Mouse (Mus musculus) MEL (cell line): ENCODE results near the gene Padi6. TPM values are rescaled to one million over a fixed set of nuclear protein-coding genes. Genes with fewer than 3 reads are reported as not detected.

Experiments used
- DNase-seq: peaks from one replicate; pipeline ENCODE4 v3.0.0; 2011; ENCODE audit warnings: low read depth, low spot score
- H3K27ac ChIP-seq: 2 replicates; pipeline ENCODE4 v1.5.1; 2012; ENCODE audit warnings: low read depth, mild to moderate bottlenecking, control low read depth, low read length, moderate library complexity; ENCODE audit not compliant: control insufficient read depth
- H3K27me3 ChIP-seq, 2 experiments: fragments of 150-350 bp in 1 of 2; sonication (generic) in 1 of 2; 2 replicates each; pipeline ENCODE4 v1.6.1; 2012; ENCODE audit warnings: low read length in 2 of 2, mild to moderate bottlenecking in 2 of 2, improper control_type of control experiment in 1 of 2, moderate library complexity in 1 of 2; ENCODE audit not compliant: insufficient read depth in 2 of 2, control insufficient read depth in 1 of 2
- H3K36me3 ChIP-seq, 2 experiments: 2 replicates each; pipeline ENCODE4 v1.6.1; 2012 to 2014; ENCODE audit warnings: low read length in 2 of 2, improper control_type of control experiment in 1 of 2, inconsistent platforms in 1 of 2, mild to moderate bottlenecking in 1 of 2; ENCODE audit not compliant: insufficient read depth in 2 of 2, control insufficient read depth in 1 of 2
- H3K4me1 ChIP-seq, 2 experiments: fragments of 150-350 bp in 1 of 2; sonication (generic) in 1 of 2; 2 replicates each; pipeline ENCODE4 v1.6.1; 2012; ENCODE audit warnings: low read length in 2 of 2, improper control_type of control experiment in 1 of 2, mild to moderate bottlenecking in 1 of 2; ENCODE audit not compliant: insufficient read depth in 2 of 2, control insufficient read depth in 1 of 2
- H3K4me3 ChIP-seq, 2 experiments: fragments of 150-350 bp in 1 of 2; sonication (generic) in 1 of 2; 2 replicates each; pipeline ENCODE4 v1.5.1; 2012; ENCODE audit warnings: low read depth in 2 of 2, low read length in 2 of 2, mild to moderate bottlenecking in 2 of 2, moderate library complexity in 2 of 2, control low read depth in 1 of 2, improper control_type of control experiment in 1 of 2; ENCODE audit not compliant: control insufficient read depth in 1 of 2, insufficient read depth in 1 of 2
- H3K79me2 ChIP-seq: 2 replicates; pipeline ENCODE4 v1.6.1; 2012; ENCODE audit warnings: mild to moderate bottlenecking, low read length, moderate library complexity; ENCODE audit not compliant: control insufficient read depth, poor library complexity, insufficient read depth
- H3K9ac ChIP-seq: 2 replicates; pipeline ENCODE4 v1.6.1; 2012; ENCODE audit warnings: low read depth, mild to moderate bottlenecking, control low read depth, low read length, moderate library complexity; ENCODE audit not compliant: control insufficient read depth, poor library complexity, severe bottlenecking
- H3K9me3 ChIP-seq: fragments of 150-350 bp; sonication (generic); replicated peaks from 2 replicates; pipeline ENCODE4 v1.6.1; 2012; ENCODE audit warnings: mild to moderate bottlenecking, low read length, improper control_type of control experiment, moderate library complexity; ENCODE audit not compliant: insufficient read depth
- CHD1 ChIP-seq: IDR thresholded peaks from 2 replicates; pipeline ENCODE4 v1.6.1; 2012; ENCODE audit warnings: low read depth, mild to moderate bottlenecking, inconsistent platforms, low read length, improper control_type of control experiment
- CHD2 ChIP-seq: IDR thresholded peaks from 2 replicates; pipeline ENCODE4 v1.6.1; 2011; ENCODE audit warnings: low read length, improper control_type of control experiment
- CTCF ChIP-seq, 3 experiments: IDR thresholded peaks in 2 of 3; conservative IDR thresholded peaks in 1 of 3; 2 replicates each; pipeline ENCODE4 v1.5.1; 2011 to 2012; ENCODE audit warnings: low read length in 3 of 3, low read depth in 2 of 3, mild to moderate bottlenecking in 2 of 3, improper control_type of control experiment in 1 of 3, inconsistent platforms in 1 of 3, mixed read lengths in 1 of 3, moderate library complexity in 1 of 3; ENCODE audit not compliant: control insufficient read depth in 1 of 3, insufficient read depth in 1 of 3, poor library complexity in 1 of 3, severe bottlenecking in 1 of 3
- E2F4 ChIP-seq: IDR thresholded peaks from 2 replicates; pipeline ENCODE4 v1.6.1; 2011; ENCODE audit warnings: low read depth, low read length, improper control_type of control experiment, borderline replicate concordance
- ELF1 ChIP-seq: IDR thresholded peaks from 2 replicates; pipeline ENCODE4 v1.6.1; 2014; ENCODE audit warnings: low read depth, mild to moderate bottlenecking, inconsistent platforms, low read length, improper control_type of control experiment, moderate library complexity
- ETS1 ChIP-seq: IDR thresholded peaks from 2 replicates; pipeline ENCODE4 v1.6.1; 2012; ENCODE audit warnings: low read depth, mild to moderate bottlenecking, inconsistent platforms, low read length, improper control_type of control experiment, moderate library complexity
- GABPA ChIP-seq: IDR thresholded peaks from 2 replicates; pipeline ENCODE4 v1.6.1; 2012; ENCODE audit warnings: low read depth, mild to moderate bottlenecking, inconsistent platforms, low read length, improper control_type of control experiment, moderate library complexity
- GATA1 ChIP-seq: IDR thresholded peaks from 2 replicates; pipeline ENCODE4 v1.6.1; 2011; ENCODE audit warnings: low read depth, low read length, improper control_type of control experiment
- HCFC1 ChIP-seq: IDR thresholded peaks from 2 replicates; pipeline ENCODE4 v1.6.1; 2012; ENCODE audit warnings: low read depth, mild to moderate bottlenecking, inconsistent platforms, low read length, improper control_type of control experiment, moderate library complexity
- JUND ChIP-seq: IDR thresholded peaks from 2 replicates; pipeline ENCODE4 v1.6.1; 2011; ENCODE audit warnings: low read depth, mild to moderate bottlenecking, improper control_type of control experiment, low read length
- KAT2A ChIP-seq: conservative IDR thresholded peaks from 2 replicates; pipeline ENCODE4 v1.6.1; 2012; ENCODE audit warnings: low read depth, low read length, improper control_type of control experiment, inconsistent platforms
- MAZ ChIP-seq: IDR thresholded peaks from 2 replicates; pipeline ENCODE4 v1.6.1; 2012; ENCODE audit warnings: low read depth, mild to moderate bottlenecking, inconsistent platforms, low read length, improper control_type of control experiment
- MEF2A ChIP-seq: IDR thresholded peaks from 2 replicates; pipeline ENCODE4 v1.6.1; 2014; ENCODE audit warnings: low read depth, mild to moderate bottlenecking, inconsistent platforms, low read length, improper control_type of control experiment; ENCODE audit not compliant: poor library complexity, insufficient replicate concordance, severe bottlenecking; ENCODE audit errors: extremely low read depth
- MXI1 ChIP-seq: IDR thresholded peaks from 2 replicates; pipeline ENCODE4 v1.6.1; 2011; ENCODE audit warnings: mild to moderate bottlenecking, low read depth, low read length, improper control_type of control experiment
- MYC ChIP-seq: IDR thresholded peaks from 2 replicates; pipeline ENCODE4 v1.6.1; 2011; ENCODE audit warnings: low read depth, mild to moderate bottlenecking, low read length, improper control_type of control experiment, moderate library complexity
- NELFE ChIP-seq: IDR thresholded peaks from 2 replicates; pipeline ENCODE4 v1.6.1; 2011; ENCODE audit warnings: low read depth, low read length, improper control_type of control experiment
- POLR2A ChIP-seq, 2 experiments: IDR thresholded peaks; 2 replicates each; pipeline ENCODE4 v1.6.1; 2011 to 2012; ENCODE audit warnings: low read length in 2 of 2, mild to moderate bottlenecking in 2 of 2, control low read depth in 1 of 2, improper control_type of control experiment in 1 of 2, low read depth in 1 of 2, moderate library complexity in 1 of 2; ENCODE audit not compliant: control insufficient read depth in 1 of 2, insufficient read depth in 1 of 2, poor library complexity in 1 of 2
- RAD21 ChIP-seq: IDR thresholded peaks from 2 replicates; pipeline ENCODE4 v1.6.1; 2011; ENCODE audit warnings: mild to moderate bottlenecking, low read depth, low read length, improper control_type of control experiment
- SIN3A ChIP-seq: IDR thresholded peaks from 2 replicates; pipeline ENCODE4 v1.6.1; 2012; ENCODE audit warnings: low read length, improper control_type of control experiment, inconsistent platforms
- SMC3 ChIP-seq: IDR thresholded peaks from 2 replicates; pipeline ENCODE4 v1.6.1; 2011; ENCODE audit warnings: low read depth, low read length, improper control_type of control experiment
- TAL1 ChIP-seq: IDR thresholded peaks from 2 replicates; pipeline ENCODE4 v1.6.1; 2012; ENCODE audit warnings: mild to moderate bottlenecking, inconsistent platforms, low read length, moderate library complexity, mixed read lengths
- TBP ChIP-seq: IDR thresholded peaks from 2 replicates; pipeline ENCODE4 v1.8.0; 2011; ENCODE audit warnings: low read depth, low read length, improper control_type of control experiment
- TCF12 ChIP-seq: IDR thresholded peaks from 2 replicates; pipeline ENCODE4 v1.6.1; 2014; ENCODE audit warnings: low read depth, mild to moderate bottlenecking, inconsistent platforms, low read length, improper control_type of control experiment, moderate library complexity
- USF2 ChIP-seq, 2 experiments: IDR thresholded peaks; 2 replicates each; pipeline ENCODE4 v1.6.1; 2011 to 2012; ENCODE audit warnings: improper control_type of control experiment in 2 of 2, low read length in 2 of 2, borderline replicate concordance in 1 of 2, inconsistent platforms in 1 of 2, low read depth in 1 of 2, mild to moderate bottlenecking in 1 of 2; ENCODE audit not compliant: insufficient read depth in 1 of 2
- polyA plus RNA-seq, 2 experiments: library from polyadenylated mRNA; stranded (reverse) in 1 of 2; unstranded in 1 of 2; fragments of >175 nt in 1 of 2; fragments of >200 nt in 1 of 2; gene quantifications; 2 replicates each; pipeline versions ENCODE4 v1.2.1 to v1.2.4; 2012; ENCODE audit warnings: low replicate concordance in 2 of 2, low read depth in 1 of 2; ENCODE audit not compliant: insufficient read length in 2 of 2, insufficient read depth in 1 of 2, missing spikeins in 1 of 2
- total RNA-seq: library from RNA; depleted of rRNA; stranded (reverse); fragments of 300-350 nt; gene quantifications from 2 replicates; pipeline ENCODE4 v1.2.3, GENCODE M21; 2012

Gene Padi6
- total and polyA plus RNA-seq, 3 experiments, result not detected

GRCm38 (mm10) chr4:140788264-140788663, 45.8 kb upstream of the Padi6 start:
- H3K27me3 ChIP-seq, result no peaks in the 10 kb centered on the region
- H3K27ac ChIP-seq, result no peak overlapping the region
- H3K36me3 ChIP-seq, result peaks cover 0 to 14% of the 10 kb centered on the region in 2 experiments; a peak in 2 of 4 replicates
- no peak overlapping the region for H3K9ac ChIP-seq
- no peaks in the 10 kb centered on the region for H3K9me3 ChIP-seq
- H3K4me3 ChIP-seq, result no peak overlapping the region
- no peaks in the 10 kb centered on the region for H3K4me1 ChIP-seq
- no peaks in the 10 kb centered on the region for H3K79me2 ChIP-seq
- TF ChIP-seq TCF12, result no peak
- TF ChIP-seq TAL1, result no peak
- no peak for TF ChIP-seq KAT2A
- TF ChIP-seq SIN3A, result no peak
- TF ChIP-seq CHD1, result no peak
- TF ChIP-seq ETS1, result no peak
- TF ChIP-seq CHD2, result no peak
- TF ChIP-seq POLR2A (IDR thresholded peaks at IDR 0.05; ENCODE audit: control insufficient read depth in 1 of 2, insufficient read depth in 1 of 2, low read depth in 1 of 2, low read length in 2 of 2, poor library complexity in 1 of 2), result no peak
- TF ChIP-seq RAD21, result no peak
- TF ChIP-seq ELF1, result no peak
- no peak for TF ChIP-seq GATA1
- no peak for TF ChIP-seq E2F4
- no peak for TF ChIP-seq GABPA
- no peak for TF ChIP-seq SMC3
- no peak for TF ChIP-seq MYC
- TF ChIP-seq JUND, result no peak
- TF ChIP-seq HCFC1, result no peak
- TF ChIP-seq TBP, result no peak
- no peak for DNase-seq

- Histone ChIP-seq H3K27me3 (no peaks in the 10 kb centered on the region), H3K4me1 (no peaks in the 10 kb centered on the region), H3K9ac (no peak overlapping the region), H3K79me2 (no peaks in the 10 kb centered on the region), H3K36me3 (peaks cover 0 to 11% of the 10 kb centered on the region in 2 experiments; a peak in 2 of 4 replicates), H3K9me3 (no peaks in the 10 kb centered on the region), H3K4me3 (no peak overlapping the region), H3K27ac (no peak overlapping the region)
- no peak for DNase-seq
- TF ChIP-seq NELFE, result no peak
- no peak for TF ChIP-seq TAL1
- no peak for TF ChIP-seq MXI1
- no peak for TF ChIP-seq E2F4
- TF ChIP-seq MAZ, result no peak
- no peak for TF ChIP-seq CTCF (IDR thresholded peaks at IDR 0.05 in 2 of 3, conservative IDR thresholded peaks at IDR 0.05 in 1 of 3; ENCODE audit: control insufficient read depth in 1 of 3, insufficient read depth in 1 of 3, low read depth in 2 of 3, low read length in 3 of 3, poor library complexity in 1 of 3, severe bottlenecking in 1 of 3)
- no peak for TF ChIP-seq MEF2A
- TF ChIP-seq JUND, result no peak
- no peak for TF ChIP-seq USF2 (IDR thresholded peaks at IDR 0.05; ENCODE audit: borderline replicate concordance in 1 of 2, insufficient read depth in 1 of 2, low read depth in 1 of 2, low read length in 2 of 2)
Observed at GRCm38 (mm10) chr4:140787414-140787813, 45.0 kb upstream of the Padi6 start.
